Mouse (Mus musculus) granulocyte monocyte progenitor cell, adult 5-6 weeks (primary cell): ENCODE data around the gene Rrnad1. TPM values are rescaled to one million over a fixed set of nuclear protein-coding genes. Genes with fewer than 3 reads are reported as not detected.
"Not testable (repeated sequence)": the region's sequence is repeated elsewhere in the genome, so short reads cannot be mapped to it uniquely, and the experiment has no call there.

Experiments used
- ATAC-seq: replicated peaks from 2 replicates; pipeline ENCODE4 v1.8.0; 2016; ENCODE audit warnings: mild to moderate bottlenecking, moderate TSS enrichment, inconsistent platforms; ENCODE audit not compliant: poor library complexity, severe bottlenecking
- total RNA-seq, 2 experiments: library from RNA; stranded (forward) in 1 of 2; stranded (reverse) in 1 of 2; fragments of 200-712, 200-1000 nt in 1 of 2; fragments of >200 nt in 1 of 2; fragmentation: Nextera tagmentation in 1 of 2; gene quantifications; 2 replicates each; pipeline ENCODE4 v1.2.3; 2014 to 2017

The Rrnad1 gene
- total RNA-seq, 2 experiments from 2014 or later = 13.8 to 30.7 TPM

GRCm38 (mm10) chr3:87891481-87891880 is 39.0 kb downstream of the Rrnad1 start:
- ATAC-seq = no peak

DNA sequence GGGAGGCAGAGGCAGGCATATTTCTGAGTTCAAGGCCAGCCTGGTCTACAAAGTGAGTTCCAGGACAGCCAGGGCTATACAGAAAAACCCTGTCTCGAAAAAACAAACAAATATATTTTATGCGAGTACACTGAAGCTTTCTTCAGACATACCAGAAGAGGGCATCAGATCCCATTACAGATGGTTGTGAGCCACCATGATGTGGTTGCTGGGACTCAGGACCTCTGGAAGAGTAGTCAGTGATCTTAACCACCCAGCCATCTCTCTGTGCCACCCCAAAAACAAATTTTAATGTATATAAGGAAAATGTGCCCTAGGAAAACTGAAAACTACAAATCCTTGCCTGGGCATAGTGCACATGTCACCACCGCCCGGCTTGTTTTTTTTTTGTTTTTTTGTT is 43.1 kb downstream of the Rrnad1 start:
- not testable (repeated sequence) for ATAC-seq

GRCm38 (mm10) chr3:87886416-87886815 is 44.1 kb downstream of the Rrnad1 start:
- ATAC-seq = no peak

DNA sequence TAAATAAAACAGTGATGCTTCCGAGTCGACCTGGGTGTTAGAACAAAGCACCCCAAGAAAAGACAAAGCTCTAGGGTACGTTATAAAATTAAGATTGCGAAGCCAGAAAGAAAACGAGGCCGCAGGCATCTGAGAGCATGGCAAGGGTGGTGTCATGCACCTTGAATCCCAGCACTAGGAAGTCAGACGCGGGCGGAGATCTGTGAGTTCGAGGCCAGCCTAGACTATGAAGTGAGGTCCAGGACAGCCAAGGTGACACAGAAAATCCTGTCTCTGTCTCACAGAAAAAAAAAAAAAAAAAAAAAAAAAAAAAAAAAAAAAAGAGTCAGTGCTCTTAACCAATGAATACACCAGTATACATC is 44.5 kb downstream of the Rrnad1 start:
- peak; percentile 10; the same call in 1 of the 2 replicates for ATAC-seq

DNA sequence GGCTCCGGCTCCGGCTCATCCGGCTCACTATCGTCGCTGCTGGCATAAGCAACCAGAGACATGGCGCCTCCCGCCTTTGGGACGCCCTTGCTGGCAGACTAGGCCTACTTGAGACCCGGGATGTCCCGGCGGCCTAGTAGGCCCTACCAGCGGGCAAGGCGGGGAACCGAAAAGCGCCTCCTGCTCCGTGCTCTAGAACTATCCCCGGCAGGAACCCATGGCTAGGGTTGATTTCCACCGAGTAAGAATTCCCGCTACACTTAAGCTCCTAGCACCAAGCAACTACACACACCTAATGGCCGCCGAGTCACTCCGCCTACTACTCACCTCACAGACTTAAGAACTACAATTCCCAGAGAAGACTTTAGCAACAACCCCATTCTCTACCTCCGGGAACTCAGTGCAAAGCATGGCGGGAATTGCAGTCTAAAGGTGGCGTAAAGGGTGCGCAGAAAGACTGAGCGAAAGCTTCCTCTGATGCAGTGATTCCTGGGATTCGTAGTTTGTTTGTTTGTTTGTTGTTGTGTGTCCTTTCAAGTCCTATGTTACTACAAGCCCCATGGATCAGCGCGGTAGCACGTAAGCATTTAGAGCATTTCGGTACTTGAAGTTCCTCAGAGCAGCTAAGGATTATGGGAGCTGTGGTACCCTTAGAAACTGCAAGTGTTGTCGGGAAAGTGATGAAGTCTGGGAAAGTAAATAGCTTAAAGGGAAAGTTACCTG is 45.1 kb downstream of the Rrnad1 start, which contains the start of gene Prcc:
Prcc (minus strand) TSS at position 328 of the 723 bp plus-strand sequence.
- ATAC-seq = peak; percentile 92

DNA sequence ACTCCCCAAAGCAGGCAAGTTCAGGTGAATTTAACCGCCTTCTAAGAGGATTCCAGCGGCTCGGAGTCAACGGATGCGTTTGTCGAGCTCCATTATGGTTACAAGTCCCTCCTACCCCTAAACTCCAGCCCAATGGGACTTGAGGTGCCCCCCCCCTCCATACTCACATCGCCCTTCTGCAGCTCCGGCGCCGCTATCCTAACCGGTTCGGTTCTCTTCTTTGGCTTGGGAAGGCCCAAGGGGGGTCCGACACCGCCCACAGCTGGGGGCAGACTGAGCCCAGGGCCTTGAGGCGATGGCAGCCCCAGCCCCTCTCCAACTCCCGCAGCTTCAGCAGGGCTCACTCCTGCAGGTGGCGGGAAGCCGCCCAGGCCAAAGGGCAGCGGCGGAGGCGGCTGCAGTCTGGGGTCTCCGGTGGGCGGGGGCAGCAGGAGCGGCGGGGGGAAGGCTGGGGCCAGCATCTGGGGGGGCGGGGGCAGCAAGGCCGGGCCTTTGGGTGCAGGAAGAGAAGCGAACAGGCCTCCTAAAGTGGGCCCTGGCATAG is 45.7 kb downstream of the Rrnad1 start:
- peak; percentile 30 for ATAC-seq

DNA sequence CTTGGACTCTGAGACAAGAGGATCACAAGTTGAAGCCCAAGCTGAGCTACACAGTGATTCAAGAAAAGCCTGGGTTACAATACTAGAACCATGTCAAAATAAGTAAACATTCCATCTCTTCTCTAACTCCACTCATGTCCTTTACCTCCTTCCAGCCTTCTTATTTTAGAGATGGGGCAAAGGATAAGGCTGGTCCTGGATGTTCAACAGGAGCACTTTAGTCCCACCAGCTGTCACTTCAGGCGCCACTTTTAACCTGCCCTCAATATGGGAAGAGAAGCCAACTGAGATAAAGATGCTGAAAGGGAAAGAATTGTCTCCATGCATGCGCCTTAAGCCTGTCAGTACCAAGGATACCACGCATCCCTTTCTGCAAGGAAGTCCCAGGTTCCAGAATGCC is 46.2 kb downstream of the Rrnad1 start:
- ATAC-seq = no peak

GRCm38 (mm10) chr3:87877730-87878129 is 52.8 kb downstream of the Rrnad1 start:
- no peak for ATAC-seq

Other genes with a start within 250 kb of the Rrnad1 start
- gene Lrrc71, start 182.1 kb downstream of the Rrnad1 start, total RNA-seq (2014; fragmentation: Nextera tagmentation) = not detected in 2 replicates
- not detected in 2 replicates for gene Lrrc71, start 182.1 kb downstream of the Rrnad1 start, total RNA-seq (2017)
- gene Ntrk1, start 135.6 kb downstream of the Rrnad1 start, total RNA-seq (2014; fragmentation: Nextera tagmentation) = not detected in 2 replicates
- gene Ntrk1, start 135.6 kb downstream of the Rrnad1 start, total RNA-seq (2017) = not detected in 2 replicates
- not detected in 2 replicates for gene Insrr, start 133.8 kb downstream of the Rrnad1 start, total RNA-seq (2014; fragmentation: Nextera tagmentation)
- not detected in 2 replicates for gene Insrr, start 133.8 kb downstream of the Rrnad1 start, total RNA-seq (2017)
- gene Pear1, start 106.4 kb downstream of the Rrnad1 start, total RNA-seq (2014; fragmentation: Nextera tagmentation) = 1.8 and 9.6 TPM in 2 replicates
- 0.57 and 1.0 TPM in 2 replicates for gene Pear1, start 106.4 kb downstream of the Rrnad1 start, total RNA-seq (2017)
- not detected in 2 replicates for gene Sh2d2a, start 84.0 kb downstream of the Rrnad1 start, total RNA-seq (2014; fragmentation: Nextera tagmentation)
- 0.10 TPM in 1 of 2 replicates, not detected in the other for gene Sh2d2a, start 84.0 kb downstream of the Rrnad1 start, total RNA-seq (2017)
- gene Prcc, start 45.1 kb downstream of the Rrnad1 start, total RNA-seq (2014; fragmentation: Nextera tagmentation) = 25.9 and 35.4 TPM in 2 replicates
- 29.6 and 33.4 TPM in 2 replicates for gene Prcc, start 45.1 kb downstream of the Rrnad1 start, total RNA-seq (2017)
- gene Hdgf, start 24.4 kb downstream of the Rrnad1 start, total RNA-seq (2014; fragmentation: Nextera tagmentation) = 330 and 338 TPM in 2 replicates
- gene Hdgf, start 24.4 kb downstream of the Rrnad1 start, total RNA-seq (2017) = 302 and 321 TPM in 2 replicates
- 165 and 169 TPM in 2 replicates for gene Mrpl24, start 11.2 kb downstream of the Rrnad1 start, total RNA-seq (2014; fragmentation: Nextera tagmentation)
- gene Mrpl24, start 11.2 kb downstream of the Rrnad1 start, total RNA-seq (2017) = 112 and 134 TPM in 2 replicates
- gene Isg20l2, start 403 bp downstream of the Rrnad1 start, total RNA-seq (2014; fragmentation: Nextera tagmentation) = 49.5 and 63.1 TPM in 2 replicates
- gene Isg20l2, start 403 bp downstream of the Rrnad1 start, total RNA-seq (2017) = 45.7 and 51.4 TPM in 2 replicates
- gene Crabp2, start 17.9 kb upstream of the Rrnad1 start, total RNA-seq (2014; fragmentation: Nextera tagmentation) = not detected in 2 replicates
- gene Crabp2, start 17.9 kb upstream of the Rrnad1 start, total RNA-seq (2017) = not detected in 2 replicates
- not detected in 2 replicates for gene Nes, start 40.4 kb upstream of the Rrnad1 start, total RNA-seq (2014; fragmentation: Nextera tagmentation)
- gene Nes, start 40.4 kb upstream of the Rrnad1 start, total RNA-seq (2017) = 0.05 TPM in 1 of 2 replicates, not detected in the other
- gene Bcan, start 69.5 kb upstream of the Rrnad1 start, total RNA-seq (2014; fragmentation: Nextera tagmentation) = not detected in 2 replicates
- not detected in 2 replicates for gene Bcan, start 69.5 kb upstream of the Rrnad1 start, total RNA-seq (2017)
- gene Hapln2, start 96.9 kb upstream of the Rrnad1 start, total RNA-seq (2014; fragmentation: Nextera tagmentation) = not detected in 2 replicates
- gene Hapln2, start 96.9 kb upstream of the Rrnad1 start, total RNA-seq (2017) = not detected in 2 replicates
- gene Gpatch4, start 112.4 kb upstream of the Rrnad1 start, total RNA-seq (2014; fragmentation: Nextera tagmentation) = 45.8 and 50.5 TPM in 2 replicates
- 39.6 and 40.8 TPM in 2 replicates for gene Gpatch4, start 112.4 kb upstream of the Rrnad1 start, total RNA-seq (2017)
- 73.8 and 84.3 TPM in 2 replicates for gene Naxe, start 127.8 kb upstream of the Rrnad1 start, total RNA-seq (2014; fragmentation: Nextera tagmentation)
- 34.3 and 36.1 TPM in 2 replicates for gene Naxe, start 127.8 kb upstream of the Rrnad1 start, total RNA-seq (2017)
- gene Ttc24, start 147.6 kb upstream of the Rrnad1 start, total RNA-seq (2014; fragmentation: Nextera tagmentation) = not detected in 2 replicates
- not detected in 2 replicates for gene Ttc24, start 147.6 kb upstream of the Rrnad1 start, total RNA-seq (2017)
- 5.9 and 9.9 TPM in 2 replicates for gene Iqgap3, start 151.3 kb upstream of the Rrnad1 start, total RNA-seq (2014; fragmentation: Nextera tagmentation)
- gene Iqgap3, start 151.3 kb upstream of the Rrnad1 start, total RNA-seq (2017) = 19.5 and 19.9 TPM in 2 replicates
- gene Mef2d, start 211.7 kb upstream of the Rrnad1 start, total RNA-seq (2014; fragmentation: Nextera tagmentation) = 119 and 132 TPM in 2 replicates
- gene Mef2d, start 211.7 kb upstream of the Rrnad1 start, total RNA-seq (2017) = 42.4 and 52.4 TPM in 2 replicates